In the genomic region with DNA sequence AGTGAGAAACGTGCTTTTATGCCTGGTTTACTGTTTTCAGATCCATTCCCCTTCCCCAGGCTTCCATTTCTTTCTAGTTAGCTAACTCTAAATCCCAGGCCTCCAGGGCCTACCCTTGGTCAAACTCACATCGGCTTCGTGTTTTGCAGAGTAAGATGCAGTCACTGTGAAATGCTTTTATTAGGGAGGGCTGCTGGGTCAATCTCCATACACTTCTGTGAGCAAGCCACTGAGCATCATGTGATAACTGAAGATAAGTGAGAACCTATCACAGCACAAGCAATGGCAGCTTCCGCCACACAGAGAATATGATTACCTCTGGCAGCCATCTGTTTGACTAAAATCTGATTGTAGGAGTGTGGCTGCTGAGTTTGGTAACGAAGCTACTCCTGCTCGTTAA, we compare ENCODE assay signal across 22 mouse cellular contexts. TPM values are rescaled to one million over a fixed set of nuclear protein-coding genes. Genes with fewer than 3 reads are reported as not detected.
DNase-seq lines count a peak whose midpoint lies in the region; ATAC-seq lines count a peak whose summit lies in the region.
"Had no signal": no experiment of that assay in that cellular context is flagged by ENCODE, and none has a peak within 500 bp of the region (broad histone marks: within the 10 kb centered on the region; RNA-seq: fewer than 3 reads in every experiment).

No protein-coding gene starts in this region.

- H3K9ac ChIP-seq in midbrain, embryonic 14.5 days (replicated peaks; ENCODE audit: low read length): no peak overlapping the region
- H3K9ac ChIP-seq: embryonic facial prominence, embryonic 15.5 days had no signal

- no peak for ATAC-seq in midbrain, embryonic 14.5 days (ENCODE audit: low FRiP score, low TSS enrichment)
- ATAC-seq: CD4-positive, CD25-positive, alpha-beta regulatory T cell, adult 4 months; forebrain, embryonic 14.5 days; hindbrain, postnatal 0 days had no signal

- H3K4me1 ChIP-seq in midbrain, embryonic 14.5 days (ENCODE audit: control insufficient read depth, insufficient read depth, low read length): no peaks in the 10 kb centered on the region
- H3K4me1 ChIP-seq: embryonic facial prominence, embryonic 15.5 days had no signal

- 52% methylated on average over 6 of the region's 6 CpGs for WGBS in midbrain, embryonic 14.5 days

- H3K9me3 ChIP-seq in midbrain, embryonic 14.5 days (ENCODE audit: control insufficient read depth, low read length): no peaks in the 10 kb centered on the region
- H3K9me3 ChIP-seq: embryonic facial prominence, embryonic 15.5 days; forebrain, embryonic 10.5 days had no signal

- peak; percentile 6 to 19 for DNase-seq in left cerebral cortex, postnatal 14 days (ENCODE audit: low spot score in 2 of 2)
- DNase-seq in left cerebral cortex, adult 11 months (ENCODE audit: low spot score): no peak
- DNase-seq in right cerebral cortex, adult 18-20 months: peak; percentile 2
- DNase-seq in right cerebral cortex, postnatal 10 days (ENCODE audit: low spot score in 2 of 2): no peak
- DNase-seq in midbrain, embryonic 14.5 days: peak; percentile 44
- DNase-seq in retina, postnatal 1 day: peak; percentile 68
- no peak for DNase-seq in kidney, postnatal 4 days
- DNase-seq: adrenal gland, adult 8-10 months; adrenal gland, postnatal 36 days; cerebellum, adult 11-12 months; cerebellum, adult 9-11 months; cerebellum, postnatal 36 days; gastrocnemius, postnatal 10 days; heart, adult 2 months had no signal

- no peak overlapping the region; the same call in 1 of the 2 replicates for H3K27ac ChIP-seq in midbrain, embryonic 14.5 days (replicated peaks; ENCODE audit: low read depth, low read length)
- H3K27ac ChIP-seq: embryonic facial prominence, embryonic 15.5 days; forebrain, embryonic 10.5 days; heart, adult 2 months; hindbrain, postnatal 0 days had no signal

- H3K4me2 ChIP-seq in midbrain, embryonic 14.5 days (ENCODE audit: low read length): no peak overlapping the region
- H3K4me2 ChIP-seq: embryonic facial prominence, embryonic 15.5 days; heart, embryonic 11.5 days had no signal

- intact Hi-C loops in left cerebral cortex, postnatal 14 days (cut with DNase I): no loop called here

- H3K27me3 ChIP-seq in midbrain, embryonic 14.5 days (ENCODE audit: control insufficient read depth, insufficient read depth, low read length): no peaks in the 10 kb centered on the region
- H3K27me3 ChIP-seq: embryonic facial prominence, embryonic 15.5 days had no signal

- H3K36me3 ChIP-seq in midbrain, embryonic 14.5 days (ENCODE audit: control insufficient read depth, insufficient read depth, low read length): no peaks in the 10 kb centered on the region
- H3K36me3 ChIP-seq: embryonic facial prominence, embryonic 15.5 days; forebrain, embryonic 10.5 days; G1E had no signal

- no peak overlapping the region for H3K4me3 ChIP-seq in midbrain, embryonic 14.5 days (replicated peaks; ENCODE audit: low read depth, low read length)
- H3K4me3 ChIP-seq: embryonic facial prominence, embryonic 15.5 days; erythroblast, embryonic 14.5 days; forebrain, embryonic 10.5 days; heart, adult 2 months had no signal

RNA-seq across cellular contexts. Expression of a gene that starts 59.7 kb away (rescaled TPM):
- under 1 TPM in 1 of 2 experiments, not detected in 1; 0.06 TPM for total RNA-seq in left cerebral cortex, postnatal 14 days (2021)
- polyA plus RNA-seq in midbrain, embryonic 14.5 days (2014; fragmentation: Nextera tagmentation; extraction: Ambion mirVana): 0.34 and 0.98 TPM in 2 replicates
- total RNA-seq: adrenal gland, postnatal 36 days had no signal
- polyA plus RNA-seq: CD4-positive, CD25-positive, alpha-beta regulatory T cell, adult 4 months; erythroblast, embryonic 14.5 days; G1E had no signal

Comparison
In these comparisons a context has a peak if more than half of its experiments do, and no peak if none do; other contexts are left out.
1. DNase-seq: peak in left cerebral cortex, postnatal 14 days (2 of 2), right cerebral cortex, adult 18-20 months (single experiment), midbrain, embryonic 14.5 days (single experiment) and retina, postnatal 1 day (single experiment); none in left cerebral cortex, adult 11 months (single experiment), right cerebral cortex, postnatal 10 days (0 of 2) and kidney, postnatal 4 days (0 of 2).